In the genomic region with DNA sequence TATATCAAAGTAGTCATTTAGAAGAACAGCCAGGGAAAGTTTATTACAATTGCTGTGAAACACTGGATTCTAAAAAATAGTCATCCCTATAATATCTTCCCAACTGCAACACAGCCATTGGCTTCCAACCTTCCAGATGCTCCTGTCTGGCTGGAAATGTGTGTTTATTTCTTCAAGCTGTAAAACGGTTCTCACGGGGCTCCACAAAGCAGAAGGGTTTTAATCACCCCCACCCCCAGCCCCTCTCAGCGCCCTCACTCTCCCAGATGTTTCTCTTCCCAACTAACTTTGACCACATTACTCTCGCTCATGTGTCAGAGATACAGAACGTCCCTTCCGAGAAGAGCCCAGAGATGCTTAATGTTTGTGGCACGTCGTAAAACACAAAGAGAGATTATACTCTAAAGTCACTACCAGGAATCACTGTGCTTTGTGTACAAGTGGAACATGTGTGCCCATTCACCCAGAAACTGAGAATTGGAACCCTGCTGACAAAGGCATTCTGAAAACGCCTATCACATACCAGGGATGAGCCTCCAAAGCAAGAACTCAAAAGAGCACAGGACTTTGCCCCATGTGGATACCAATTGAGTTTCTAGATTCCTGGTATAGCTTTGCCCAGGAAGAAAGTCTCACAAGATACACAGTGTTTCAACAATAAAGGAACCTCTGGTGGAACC, we compare ENCODE assay signal across 15 mouse cellular contexts. TPM values are rescaled to one million over a fixed set of nuclear protein-coding genes. Genes with fewer than 3 reads are reported as not detected.
DNase-seq lines count a peak whose midpoint lies in the region; ATAC-seq lines count a peak whose summit lies in the region.
"Had no signal": no experiment of that assay in that cellular context is flagged by ENCODE, and none has a peak within 500 bp of the region (broad histone marks: within the 10 kb centered on the region; RNA-seq: fewer than 3 reads in every experiment).

No protein-coding gene starts in this region.

- peaks cover 6% of the 10 kb centered on the region for H3K4me1 ChIP-seq in lung, embryonic 16.5 days (replicated peaks; ENCODE audit: control insufficient read depth, insufficient read depth, low read length)
- H3K4me1 ChIP-seq in kidney, embryonic 16.5 days (ENCODE audit: insufficient read depth, low read length), result no peaks in the 10 kb centered on the region
- H3K4me1 ChIP-seq: liver, embryonic 12.5 days; midbrain, embryonic 12.5 days had no signal

- H3K27ac ChIP-seq in lung, embryonic 16.5 days (ENCODE audit: low read length), result peak overlapping the region; percentile 69
- H3K27ac ChIP-seq in kidney, embryonic 16.5 days (ENCODE audit: low read length), result no peak overlapping the region
- H3K27ac ChIP-seq: hindbrain, postnatal 0 days; liver, embryonic 12.5 days; midbrain, embryonic 12.5 days had no signal

- no peaks in the 10 kb centered on the region for H3K27me3 ChIP-seq in lung, embryonic 16.5 days (ENCODE audit: control insufficient read depth, insufficient read depth, low read depth, low read length)
- no peaks in the 10 kb centered on the region for H3K27me3 ChIP-seq in kidney, embryonic 16.5 days (ENCODE audit: insufficient read depth, low read length)
- H3K27me3 ChIP-seq: liver, embryonic 12.5 days had no signal

- no peak overlapping the region for H3K4me2 ChIP-seq in lung, embryonic 16.5 days (ENCODE audit: low read depth, low read length)
- H3K4me2 ChIP-seq in kidney, embryonic 16.5 days (replicated peaks; ENCODE audit: low read depth, low read length), result no peak overlapping the region
- H3K4me2 ChIP-seq: liver, embryonic 12.5 days; midbrain, embryonic 12.5 days had no signal

- peaks cover 3% of the 10 kb centered on the region; the same call in 1 of the 2 replicates for H3K36me3 ChIP-seq in lung, embryonic 16.5 days (ENCODE audit: control insufficient read depth, insufficient read depth, low read length)
- H3K36me3 ChIP-seq in kidney, embryonic 16.5 days (ENCODE audit: insufficient read depth, low read length), result no peaks in the 10 kb centered on the region
- H3K36me3 ChIP-seq: liver, embryonic 12.5 days; midbrain, embryonic 12.5 days had no signal

- peak; percentile 80 for ATAC-seq in lung, embryonic 16.5 days (ENCODE audit: low read depth)
- peak; percentile 39; the same call in 1 of the 2 replicates for ATAC-seq in kidney, embryonic 16.5 days (ENCODE audit: low FRiP score, low TSS enrichment)
- no peak for ATAC-seq in megakaryocyte, adult 5-6 weeks (ENCODE audit: poor library complexity, severe bottlenecking)
- ATAC-seq: hindbrain, postnatal 0 days; liver, embryonic 12.5 days had no signal

- 44% methylated on average over 9 of the region's 9 CpGs for WGBS in lung, embryonic 16.5 days
- 30% methylated on average over 9 of the region's 9 CpGs for WGBS in kidney, embryonic 16.5 days

- no peaks in the 10 kb centered on the region for H3K9me3 ChIP-seq in lung, embryonic 16.5 days (ENCODE audit: control insufficient read depth, low read length)
- H3K9me3 ChIP-seq in kidney, embryonic 16.5 days (ENCODE audit: low read length), result no peaks in the 10 kb centered on the region
- H3K9me3 ChIP-seq: liver, embryonic 12.5 days; midbrain, embryonic 12.5 days had no signal

- H3K9ac ChIP-seq in lung, embryonic 16.5 days (ENCODE audit: low read length), result no peak overlapping the region
- H3K9ac ChIP-seq in kidney, embryonic 16.5 days (replicated peaks; ENCODE audit: low read length), result no peak overlapping the region
- H3K9ac ChIP-seq: liver, embryonic 12.5 days; midbrain, embryonic 12.5 days had no signal

- peak; percentile 24 for DNase-seq in embryo, embryonic 10.5 days (ENCODE audit: low spot score)
- DNase-seq in embryo, embryonic 9.5 days (ENCODE audit: extremely low spot score), result no peak
- DNase-seq in lung, adult 18-20 months, result no peak
- peak; percentile 21 to 70 for DNase-seq in lung, postnatal 4 days
- no peak for DNase-seq in cerebellum, adult 8-10 months
- DNase-seq: cerebellum, adult 9-10 months; retina, postnatal 1 day; thymus, postnatal 14 days had no signal

- H3K4me3 ChIP-seq in lung, embryonic 16.5 days (ENCODE audit: low read length), result no peak overlapping the region
- H3K4me3 ChIP-seq in kidney, embryonic 16.5 days (ENCODE audit: low read length), result no peak overlapping the region
- H3K4me3 ChIP-seq: erythroblast, embryonic 14.5 days; liver, embryonic 12.5 days; midbrain, embryonic 12.5 days had no signal

RNA-seq across cellular contexts. Expression of gene Igf2r, which starts 32.5 kb away (rescaled TPM):
- polyA plus RNA-seq in lung, embryonic 16.5 days (2015; fragmentation: Nextera tagmentation; extraction: Ambion mirVana), result 59.0 and 64.4 TPM in 2 replicates
- 32.1 and 33.6 TPM in 2 replicates for polyA plus RNA-seq in kidney, embryonic 16.5 days (2015; fragmentation: Nextera tagmentation; extraction: Ambion mirVana)
- 0.69 and 1.9 TPM in 2 replicates for total RNA-seq in megakaryocyte, adult 5-6 weeks (2015)
- total RNA-seq in megakaryocyte, adult 5-6 weeks (2017), result 3.7 and 5.7 TPM in 2 replicates

Comparison
In these comparisons a context has a peak if more than half of its experiments do, and no peak if none do; other contexts are left out.
1. DNase-seq: peak in embryo, embryonic 10.5 days (single experiment) and lung, postnatal 4 days (2 of 2); none in embryo, embryonic 9.5 days (single experiment), lung, adult 18-20 months (0 of 2) and cerebellum, adult 8-10 months (single experiment).